Mouse (Mus musculus): ENCODE measurements around the gene Lpo. TPM values are rescaled to one million over a fixed set of nuclear protein-coding genes. Genes with fewer than 3 reads are reported as not detected.

Lpo gene
- polyA plus RNA-seq, 1 experiment from 2014 or later, result 0.08 TPM

DNA sequence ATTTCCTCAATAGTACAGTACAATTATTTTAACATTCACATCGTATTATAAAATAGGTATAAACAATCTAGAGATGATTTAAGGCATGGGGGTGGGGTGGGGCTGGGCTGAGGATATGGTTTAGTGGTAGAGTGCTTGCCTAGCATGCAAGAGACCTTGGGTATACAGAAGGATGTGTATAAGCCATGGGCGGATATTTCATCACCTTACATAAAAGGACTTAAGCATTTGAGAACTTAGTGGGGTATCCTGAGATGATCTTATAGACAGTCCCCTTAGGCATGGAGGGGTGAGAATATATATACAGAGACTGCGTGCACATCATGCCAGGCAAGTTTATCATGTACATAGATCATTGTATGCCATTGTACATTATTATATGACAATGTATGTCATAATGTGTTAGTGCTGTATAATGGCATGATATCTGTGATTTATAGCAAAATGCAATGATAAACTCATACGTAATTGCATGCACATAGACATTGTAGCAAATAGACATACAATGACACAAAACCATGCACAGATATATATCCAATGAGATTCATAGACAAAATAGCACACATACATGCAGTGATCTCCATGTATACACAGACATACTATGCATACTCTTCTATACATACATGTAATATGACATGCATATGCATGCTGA lies 69.0 kb downstream of the Lpo start:
- H3K9me3 ChIP-seq (ENCODE audit: control insufficient read depth, low read length), result no peaks in the 10 kb centered on the region
- H3K27ac ChIP-seq (ENCODE audit: low read depth), result no peak overlapping the region
- H3K9ac ChIP-seq (ENCODE audit: low read length), result no peak overlapping the region
- 72% methylated on average over 4 of the region's 4 CpGs for WGBS
- no peak overlapping the region for H3K4me2 ChIP-seq (ENCODE audit: low read length)
- H3K4me1 ChIP-seq (replicated peaks; ENCODE audit: control insufficient read depth, insufficient read depth, low read length), result no peaks in the 10 kb centered on the region
- peaks cover 50% of the 10 kb centered on the region for H3K27me3 ChIP-seq (replicated peaks; ENCODE audit: control insufficient read depth, insufficient read depth, low read length)
- no peak overlapping the region for H3K4me3 ChIP-seq (ENCODE audit: low read depth, low read length)
- ATAC-seq (replicated peaks; ENCODE audit: low FRiP score, low TSS enrichment, low read depth), result no peak
- H3K36me3 ChIP-seq (ENCODE audit: control insufficient read depth, insufficient read depth, low read length), result no peaks in the 10 kb centered on the region
- DNase-seq (ENCODE audit: low spot score), result no peak

- Histone ChIP-seq H3K27me3 (replicated peaks; ENCODE audit: control insufficient read depth, insufficient read depth, low read length) (peaks cover 43% of the 10 kb centered on the region), H3K9ac (ENCODE audit: low read length) (no peak overlapping the region), H3K4me1 (replicated peaks; ENCODE audit: control insufficient read depth, insufficient read depth, low read length) (no peaks in the 10 kb centered on the region), H3K4me2 (ENCODE audit: low read length) (no peak overlapping the region), H3K4me3 (ENCODE audit: low read depth, low read length) (no peak overlapping the region), H3K27ac (ENCODE audit: low read depth) (no peak overlapping the region), H3K9me3 (ENCODE audit: control insufficient read depth, low read length) (no peaks in the 10 kb centered on the region), H3K36me3 (ENCODE audit: control insufficient read depth, insufficient read depth, low read length) (no peaks in the 10 kb centered on the region)
- WGBS, result 80% methylated on average over 7 of the region's 7 CpGs
- no peak for DNase-seq (ENCODE audit: low spot score)
- no peak for ATAC-seq (replicated peaks; ENCODE audit: low FRiP score, low TSS enrichment, low read depth)
Observed at GRCm38 (mm10) chr11:87758161-87758911, 69.8 kb downstream of the Lpo start.

DNA sequence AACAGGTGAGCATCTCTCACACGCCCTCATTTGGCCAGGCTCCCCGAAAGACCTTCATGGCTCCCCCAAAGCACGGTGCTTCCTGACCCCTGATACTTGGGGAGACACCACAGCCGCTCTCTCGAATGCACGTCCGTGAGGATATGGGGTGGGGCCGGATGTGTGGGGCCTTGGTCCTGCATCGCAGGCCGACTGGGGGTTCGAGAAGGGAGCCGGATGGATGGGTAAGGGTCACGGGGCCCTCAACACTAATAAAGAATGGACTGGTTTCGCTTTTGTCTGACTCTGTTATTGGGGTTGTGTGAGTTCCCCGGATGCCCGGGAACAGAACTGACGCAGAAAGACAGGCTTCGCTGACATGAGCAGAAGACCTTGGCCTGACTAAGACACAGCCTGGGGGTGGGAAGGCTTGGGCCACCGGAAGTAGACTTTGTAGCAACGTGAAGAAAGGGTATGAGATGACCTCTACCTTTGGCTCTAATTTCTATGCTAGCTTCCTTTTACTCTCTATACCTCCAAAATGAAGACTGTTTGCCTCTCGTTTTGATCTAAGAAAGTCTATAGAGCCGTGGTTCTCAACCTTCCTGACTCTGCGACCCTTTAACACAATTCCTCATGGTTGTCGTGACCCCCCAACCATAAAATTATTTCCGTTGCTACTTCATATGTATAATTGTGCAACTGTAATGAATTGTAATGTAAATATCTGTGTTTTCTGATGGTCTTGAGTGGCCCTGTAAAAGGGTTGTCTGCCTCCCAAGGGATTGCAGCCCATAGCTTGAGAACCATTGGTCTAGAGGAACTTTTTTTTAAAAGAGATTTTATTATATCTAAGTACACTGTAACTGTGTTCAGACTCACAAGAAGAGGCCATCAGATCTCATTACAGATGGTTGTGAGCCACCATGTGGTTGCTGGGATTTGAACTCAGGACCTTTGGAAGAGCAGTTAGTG lies 70.8 kb downstream of the Lpo start:
- WGBS, result 87% methylated on average over 25 of the region's 25 CpGs
- Histone ChIP-seq H3K27me3 (replicated peaks; ENCODE audit: control insufficient read depth, insufficient read depth, low read length) (peaks cover 32% of the 10 kb centered on the region), H3K27ac (ENCODE audit: low read depth) (no peak overlapping the region), H3K9ac (ENCODE audit: low read length) (no peak overlapping the region), H3K4me3 (ENCODE audit: low read depth, low read length) (0 out of 2 replicates have a peak overlapping the region, but pooled peaks have one; percentile 4), H3K9me3 (ENCODE audit: control insufficient read depth, low read length) (no peaks in the 10 kb centered on the region), H3K4me2 (ENCODE audit: low read length) (no peak overlapping the region), H3K4me1 (replicated peaks; ENCODE audit: control insufficient read depth, insufficient read depth, low read length) (no peaks in the 10 kb centered on the region), H3K36me3 (ENCODE audit: control insufficient read depth, insufficient read depth, low read length) (no peaks in the 10 kb centered on the region)
- DNase-seq (ENCODE audit: low spot score) (no peak), ATAC-seq (replicated peaks; ENCODE audit: low FRiP score, low TSS enrichment, low read depth) (no peak)

MicroRNA genes within 50 kb of the gene (microRNA counts, 519-probe panel; counts per million panel counts)
- 4,091 counts per million, percentile 63 among the panel's probes with 10 or more counts for microRNA mmu-miR-142-3p
- 4,418 counts per million, percentile 72 among the panel's probes with 10 or more counts for microRNA mmu-miR-142-5p

Small RNAs within 50 kb of the gene (microRNA-seq; reads per million reads assigned to microRNA genes)
- gene Mir142 (not detected), gene Mir142b (not detected)

Other genes starting within 250 kb of the Lpo start
- 35.3 and 36.2 TPM in 2 replicates for gene Mtmr4, start 236.1 kb downstream of the Lpo start, polyA plus RNA-seq (2014; fragmentation: Nextera tagmentation; extraction: Ambion mirVana)
- gene Hsf5, start 211.1 kb downstream of the Lpo start, polyA plus RNA-seq (2014; fragmentation: Nextera tagmentation; extraction: Ambion mirVana), result 0.23 and 0.38 TPM in 2 replicates
- 18.9 and 22.2 TPM in 2 replicates for gene Rnf43, start 165.6 kb downstream of the Lpo start, polyA plus RNA-seq (2014; fragmentation: Nextera tagmentation; extraction: Ambion mirVana)
- gene Supt4a, start 90.7 kb downstream of the Lpo start, polyA plus RNA-seq (2014; fragmentation: Nextera tagmentation; extraction: Ambion mirVana), result 146 and 151 TPM in 2 replicates
- gene Tspoap1, start 67.7 kb downstream of the Lpo start, polyA plus RNA-seq (2014; fragmentation: Nextera tagmentation; extraction: Ambion mirVana), result 2.5 and 3.7 TPM in 2 replicates
- 1.7 TPM in 2 replicates for gene Mpo, start 34.7 kb downstream of the Lpo start, polyA plus RNA-seq (2014; fragmentation: Nextera tagmentation; extraction: Ambion mirVana)
- 14.0 and 15.2 TPM in 2 replicates for gene Mks1, start 24.9 kb upstream of the Lpo start, polyA plus RNA-seq (2014; fragmentation: Nextera tagmentation; extraction: Ambion mirVana)
- gene Epx, start 47.2 kb upstream of the Lpo start, polyA plus RNA-seq (2014; fragmentation: Nextera tagmentation; extraction: Ambion mirVana), result 0.17 and 0.46 TPM in 2 replicates
- not detected in 2 replicates for gene Olfr462, start 64.0 kb upstream of the Lpo start, polyA plus RNA-seq (2014; fragmentation: Nextera tagmentation; extraction: Ambion mirVana)
- gene Olfr463, start 69.1 kb upstream of the Lpo start, polyA plus RNA-seq (2014; fragmentation: Nextera tagmentation; extraction: Ambion mirVana), result 0.13 TPM in 1 of 2 replicates, not detected in the other
- gene Olfr464, start 92.7 kb upstream of the Lpo start, polyA plus RNA-seq (2014; fragmentation: Nextera tagmentation; extraction: Ambion mirVana), result not detected in 2 replicates
- 14.1 and 20.4 TPM in 2 replicates for gene Dynll2, start 159.2 kb upstream of the Lpo start, polyA plus RNA-seq (2014; fragmentation: Nextera tagmentation; extraction: Ambion mirVana)
- gene Srsf1, start 219.1 kb upstream of the Lpo start, polyA plus RNA-seq (2014; fragmentation: Nextera tagmentation; extraction: Ambion mirVana), result 334 and 353 TPM in 2 replicates
- gene Vezf1, start 240.0 kb upstream of the Lpo start, polyA plus RNA-seq (2014; fragmentation: Nextera tagmentation; extraction: Ambion mirVana), result 40.0 and 43.0 TPM in 2 replicates